Mouse (Mus musculus) splenic B cell, adult 2 months (primary cell): ENCODE results near the gene Slc25a33.
"Not testable (repeated sequence)": the region's sequence is repeated elsewhere in the genome, so short reads cannot be mapped to it uniquely, and the experiment has no call there.

Source experiments
- DNase-seq: peaks from one replicate; pipeline ENCODE4 v3.0.0-alpha.2; 2011; ENCODE audit warnings: low read depth, low spot score
- H3K27me3 ChIP-seq: 2 replicates; pipeline ENCODE4 v1.6.1; 2012; ENCODE audit warnings: mild to moderate bottlenecking, low read length, moderate library complexity, mixed read lengths; ENCODE audit not compliant: control insufficient read depth, poor library complexity, insufficient read depth, severe bottlenecking
- H3K36me3 ChIP-seq: 2 replicates; pipeline ENCODE4 v1.6.1; 2012; ENCODE audit warnings: mild to moderate bottlenecking, low read length, moderate library complexity, mixed read lengths; ENCODE audit not compliant: control insufficient read depth, poor library complexity, insufficient read depth, severe bottlenecking

Slc25a33 gene

GRCm38 (mm10) chr4:149774094-149774470 lies at the start of gene Slc25a33:
TSS of gene Slc25a33 (minus strand) at chr4:149774277.
- DNase-seq, result peak; percentile 95
- no peaks in the 10 kb centered on the region; the same call in 1 of the 2 replicates for H3K27me3 ChIP-seq
- H3K36me3 ChIP-seq, result no peaks in the 10 kb centered on the region

GRCm38 (mm10) chr4:149822586-149823196 lies 48.6 kb upstream of the Slc25a33 start:
- H3K27me3 ChIP-seq, result no peaks in the 10 kb centered on the region
- no peaks in the 10 kb centered on the region for H3K36me3 ChIP-seq
- DNase-seq, result no peak

DNA sequence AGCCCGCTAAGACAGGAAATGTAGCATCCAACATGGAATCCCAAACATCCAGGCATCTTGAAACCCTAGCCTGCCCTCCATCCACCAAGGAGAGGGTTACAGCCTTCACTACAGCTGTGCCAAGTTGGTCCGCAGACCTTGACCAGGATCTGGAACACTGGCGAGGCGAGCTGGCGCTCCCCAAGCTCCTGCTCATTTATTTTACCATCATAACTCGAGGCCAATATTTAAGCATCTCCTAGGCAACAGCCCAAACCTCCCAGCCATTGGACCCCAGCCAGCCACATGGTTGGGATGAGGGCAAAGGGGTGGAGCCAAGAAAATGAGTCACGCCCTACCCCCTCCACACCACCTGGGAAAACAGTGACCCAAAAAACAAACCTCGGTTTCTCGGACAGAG lies 48.0 kb upstream of the Slc25a33 start:
- Histone ChIP-seq H3K27me3 (no peaks in the 10 kb centered on the region), H3K36me3 (no peaks in the 10 kb centered on the region)
- no peak for DNase-seq

DNA sequence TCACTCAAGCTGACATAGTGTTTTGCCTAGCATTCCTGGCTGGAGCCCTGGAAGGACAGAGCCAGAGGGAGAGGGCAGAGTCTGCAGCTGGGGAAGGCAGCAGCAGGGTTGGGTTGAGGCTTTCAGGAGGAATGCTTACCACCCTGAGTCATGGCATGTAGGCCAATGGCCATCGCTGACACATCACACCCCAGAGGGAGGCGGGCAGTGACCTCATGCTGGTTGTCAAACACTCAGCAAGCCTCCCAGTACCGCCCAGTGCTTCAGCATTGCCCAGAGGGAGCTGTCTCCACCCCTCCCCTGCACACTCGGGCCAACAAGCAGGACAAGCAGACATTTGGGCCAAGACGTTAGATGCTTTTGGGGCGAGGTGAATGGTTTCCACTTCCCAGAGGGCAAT lies 46.5 kb upstream of the Slc25a33 start:
- H3K36me3 ChIP-seq, result no peaks in the 10 kb centered on the region
- H3K27me3 ChIP-seq, result no peaks in the 10 kb centered on the region
- DNase-seq, result no peak

GRCm38 (mm10) chr4:149819195-149819594 lies 45.1 kb upstream of the Slc25a33 start:
- no peaks in the 10 kb centered on the region for H3K36me3 ChIP-seq
- no peak for DNase-seq
- no peaks in the 10 kb centered on the region for H3K27me3 ChIP-seq

- no peaks in the 10 kb centered on the region for H3K27me3 ChIP-seq
- no peaks in the 10 kb centered on the region for H3K36me3 ChIP-seq
- DNase-seq, result no peak
Observed at GRCm38 (mm10) chr4:149816598-149816997, 42.5 kb upstream of the Slc25a33 start.

DNA sequence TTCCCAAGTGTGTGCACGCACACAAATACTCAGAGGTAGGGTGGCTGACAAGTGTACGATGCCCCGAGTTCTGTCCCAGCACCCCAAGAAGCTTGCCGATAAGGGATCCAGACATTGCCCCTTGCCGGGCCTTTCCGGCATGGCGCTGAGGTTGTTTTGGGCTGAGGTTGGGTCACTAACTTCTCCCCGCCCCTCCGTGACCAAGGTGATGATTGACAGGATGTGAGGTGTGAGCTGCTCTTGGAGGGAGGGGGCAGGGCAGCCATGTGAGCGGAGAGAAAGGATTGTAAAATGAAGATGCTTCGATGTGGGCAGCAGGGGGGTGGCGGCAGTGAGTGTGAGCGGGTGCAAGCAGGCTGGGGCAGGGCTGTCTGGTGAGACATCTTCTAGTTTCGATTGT lies 41.5 kb upstream of the Slc25a33 start:
- DNase-seq, result no peak
- no peaks in the 10 kb centered on the region for H3K27me3 ChIP-seq
- no peaks in the 10 kb centered on the region for H3K36me3 ChIP-seq

DNA sequence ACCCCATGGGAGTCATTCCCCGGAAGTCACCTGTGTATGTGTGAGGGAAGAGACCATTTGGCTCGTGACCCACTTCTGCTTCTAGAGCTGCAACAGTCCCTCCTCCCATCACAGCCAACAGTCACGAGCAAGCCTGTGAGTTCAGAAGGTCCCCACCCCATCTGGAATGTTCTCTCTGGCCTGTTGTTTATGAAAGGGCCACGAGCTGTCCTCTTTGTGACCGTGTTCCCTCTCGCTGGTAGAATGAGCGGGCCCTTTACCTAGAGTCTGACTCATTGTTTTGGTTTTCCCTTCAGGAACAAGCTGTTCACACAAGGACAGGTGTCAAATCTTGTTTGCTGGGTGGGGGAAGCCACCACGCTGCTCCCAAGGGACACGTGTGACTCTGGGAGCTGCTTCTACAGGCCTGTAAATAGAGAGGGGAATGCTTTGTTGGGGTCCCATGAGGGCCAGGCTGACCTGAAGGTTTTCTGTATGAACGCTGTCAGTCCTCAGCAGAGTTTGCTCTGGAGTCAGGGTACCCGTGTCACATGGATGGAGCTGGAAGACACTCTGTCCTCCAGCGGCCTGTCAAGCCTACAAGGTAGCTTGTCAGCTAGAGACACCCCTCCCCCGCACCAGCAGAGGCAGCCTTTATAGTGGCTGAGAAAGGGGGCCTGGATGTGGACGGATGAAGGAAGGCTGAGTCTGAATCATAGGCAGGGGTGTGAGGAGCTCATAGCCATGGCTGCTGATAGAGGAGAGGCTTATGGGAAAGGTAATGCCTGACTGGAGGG lies 39.5 kb upstream of the Slc25a33 start:
- Histone ChIP-seq H3K27me3 (no peaks in the 10 kb centered on the region), H3K36me3 (no peaks in the 10 kb centered on the region)
- peak; percentile 52 for DNase-seq

DNA sequence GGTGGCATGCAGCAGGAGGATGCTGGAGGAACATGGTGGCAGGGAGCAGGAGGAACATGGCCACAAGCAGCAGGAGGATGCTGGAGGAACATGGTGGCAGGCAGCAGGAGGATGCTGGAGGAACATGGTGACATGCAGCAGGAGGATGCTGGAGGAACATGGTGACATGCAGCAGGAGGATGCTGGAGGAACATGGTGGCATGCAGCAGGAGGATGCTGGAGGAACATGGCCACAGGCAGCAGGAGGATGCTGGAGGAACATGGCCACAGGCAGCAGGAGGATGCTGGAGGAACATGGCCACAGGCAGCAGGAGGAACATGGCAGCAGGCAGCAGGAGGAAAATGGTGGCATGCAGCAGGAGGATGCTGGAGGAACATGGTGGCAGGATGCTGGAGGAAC lies 36.3 kb upstream of the Slc25a33 start:
- not testable (repeated sequence) for DNase-seq

DNA sequence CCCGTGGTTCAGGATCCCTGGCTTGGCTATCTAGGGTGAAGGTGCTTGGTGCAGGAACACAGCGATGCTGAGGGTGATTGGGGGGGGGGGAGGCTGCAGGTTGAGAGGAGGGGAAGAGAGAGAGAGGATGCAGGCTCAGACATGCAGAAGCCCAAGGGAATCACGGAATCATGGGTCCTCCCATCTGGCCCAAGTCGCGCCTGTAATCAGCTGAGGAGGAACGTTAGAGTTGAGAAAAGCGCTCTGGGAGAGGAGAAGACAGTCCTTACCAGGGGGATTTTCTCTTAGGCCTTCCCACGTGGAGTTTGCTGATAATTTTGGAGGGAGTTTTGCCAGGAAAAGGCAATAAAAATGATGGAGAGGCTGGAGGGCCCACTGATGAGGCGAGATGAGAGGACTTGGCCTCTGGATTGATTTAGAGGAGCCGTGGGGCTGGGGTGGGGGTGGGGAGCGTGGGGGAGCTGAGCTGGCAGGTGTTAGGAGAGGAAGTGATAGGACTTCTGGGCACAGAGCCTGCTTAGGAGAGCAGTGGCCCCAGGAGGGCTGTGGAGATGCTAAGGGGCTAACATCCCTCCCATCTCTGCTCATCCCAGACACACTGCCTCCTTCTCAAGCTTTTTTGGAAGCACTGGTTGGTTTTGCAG lies 34.6 kb upstream of the Slc25a33 start:
- no peak for DNase-seq
- no peaks in the 10 kb centered on the region for H3K27me3 ChIP-seq

More for the DNA sequence above, 36.3 kb upstream of the Slc25a33 start:
- H3K36me3 ChIP-seq, H3K27me3 ChIP-seq: not testable (repeated sequence)

GRCm38 (mm10) chr4:149808060-149808567 lies 34.0 kb upstream of the Slc25a33 start:
- no peaks in the 10 kb centered on the region for H3K27me3 ChIP-seq
- H3K36me3 ChIP-seq, result no peaks in the 10 kb centered on the region
- no peak for DNase-seq

More for the DNA sequence above, 34.6 kb upstream of the Slc25a33 start:
- no peaks in the 10 kb centered on the region for H3K36me3 ChIP-seq

GRCm38 (mm10) chr4:149806699-149807381 lies 32.8 kb upstream of the Slc25a33 start:
- no peaks in the 10 kb centered on the region for H3K27me3 ChIP-seq
- H3K36me3 ChIP-seq, result no peaks in the 10 kb centered on the region
- peak; percentile 93 for DNase-seq

DNA sequence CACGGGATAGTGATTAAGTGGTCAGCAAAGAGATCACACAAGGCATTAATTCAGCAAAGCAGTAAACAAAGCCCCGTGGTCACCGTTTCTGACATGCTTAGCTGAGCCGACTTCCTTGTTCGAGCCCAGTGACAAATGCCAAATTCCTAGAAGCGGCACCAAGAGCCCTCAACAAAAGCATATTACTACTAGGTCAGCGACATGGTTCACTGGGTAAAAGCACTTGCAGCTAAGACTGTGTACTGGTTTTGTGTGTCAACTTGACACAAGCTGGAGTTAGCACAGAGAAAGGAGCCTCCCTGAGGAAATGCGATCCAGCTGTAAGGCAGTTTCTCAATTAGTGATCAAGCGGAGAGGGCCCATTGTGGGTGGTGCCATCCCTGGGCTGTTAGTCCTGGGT lies 28.2 kb upstream of the Slc25a33 start:
- no peak for DNase-seq
- H3K27me3 ChIP-seq, result no peaks in the 10 kb centered on the region
- no peaks in the 10 kb centered on the region for H3K36me3 ChIP-seq

GRCm38 (mm10) chr4:149800576-149800975 lies 26.5 kb upstream of the Slc25a33 start:
- Histone ChIP-seq H3K27me3 (no peaks in the 10 kb centered on the region), H3K36me3 (no peaks in the 10 kb centered on the region)
- no peak for DNase-seq

DNA sequence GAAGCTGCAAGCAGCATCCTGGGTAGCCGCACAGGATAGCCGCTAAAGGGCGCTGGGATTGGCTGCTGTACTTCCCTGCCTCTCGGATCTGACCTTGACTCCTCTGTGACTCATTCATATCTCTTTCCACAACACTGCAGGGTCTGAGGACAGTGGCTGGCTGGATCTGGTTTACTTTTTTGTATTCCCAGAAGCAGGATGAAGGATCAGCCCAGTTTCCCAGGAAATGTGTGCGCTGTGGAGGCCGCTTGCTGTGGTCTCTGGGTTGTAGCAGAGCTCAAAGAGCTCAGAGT lies 26.0 kb upstream of the Slc25a33 start:
- no peaks in the 10 kb centered on the region for H3K27me3 ChIP-seq
- H3K36me3 ChIP-seq, result no peaks in the 10 kb centered on the region
- DNase-seq, result no peak
